Mouse (Mus musculus) erythroblast, embryonic 14.5 days (primary cell): ENCODE measurements around the gene Spo11.

Source experiments
- GATA1 ChIP-seq: IDR thresholded peaks from 2 replicates; pipeline ENCODE4 v1.6.1; 2012; ENCODE audit warnings: low read length, inconsistent platforms, mixed read lengths
- TAL1 ChIP-seq: IDR thresholded peaks from 3 replicates; pipeline ENCODE4 v1.6.1; 2012; ENCODE audit warnings: low read length, inconsistent platforms, mixed read lengths

DNA sequence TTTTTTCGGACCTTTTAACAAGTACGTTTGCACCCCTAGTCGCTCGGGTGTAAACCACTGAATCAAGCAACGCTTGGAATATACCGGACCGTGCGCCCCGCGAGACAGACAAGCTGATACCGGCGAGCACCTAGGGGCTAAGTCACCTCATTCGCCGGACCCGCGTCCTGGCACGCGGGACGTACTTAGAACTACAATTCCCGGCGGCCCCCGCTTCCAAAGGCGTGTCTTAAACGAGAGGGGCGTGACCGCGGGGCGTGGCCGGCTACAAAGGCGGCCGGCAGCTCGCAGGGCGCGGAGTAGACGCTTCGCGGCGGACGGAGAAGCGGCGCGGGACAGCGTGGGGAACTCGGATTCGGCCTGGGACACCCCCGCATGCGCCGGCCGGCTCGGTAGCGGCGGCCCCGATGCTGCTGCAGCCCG, 44.1 kb downstream of the Spo11 start:
- TF ChIP-seq TAL1 (no peak), GATA1 (no peak)
